Mouse (Mus musculus): ENCODE measurements at regions not wholly inside any gene's neighbourhood (a gene's known extent, or its start where the extent isn't known, plus 50 kb on each side); places are given as distances from the start of the nearest gene placed in this dataset.

GRCm38 (mm10) chr1:71472691-71473090 is 58.0 kb upstream of the Abca12 start:
- DNase-seq (ENCODE audit: low spot score in 2 of 2), result no peak

GRCm38 (mm10) chr1:71483149-71483548 is 68.4 kb upstream of the Abca12 start:
- no peak for DNase-seq (ENCODE audit: low spot score in 2 of 2)

GRCm38 (mm10) chr1:71494576-71494975 is 62.4 kb upstream of the Atic start:
- DNase-seq (ENCODE audit: low spot score in 2 of 2), result no peak

GRCm38 (mm10) chr1:71505898-71506297 is 51.1 kb upstream of the Atic start:
- peak in 1 of 2 experiments; percentile 36 for DNase-seq (ENCODE audit: low spot score in 2 of 2)

GRCm38 (mm10) chr1:71506534-71506933 is 50.4 kb upstream of the Atic start:
- DNase-seq (ENCODE audit: low spot score in 2 of 2), result no peak
